Mouse (Mus musculus) ES-Bruce4 (cell line): ENCODE measurements around the gene Unc5b. TPM values are rescaled to one million over a fixed set of nuclear protein-coding genes. Genes with fewer than 3 reads are reported as not detected.

Experiments used
- H3K27ac ChIP-seq: 2 replicates; pipeline ENCODE4 v1.5.1; 2012; ENCODE audit warnings: low read length, inconsistent platforms; ENCODE audit not compliant: insufficient read depth
- H3K27me3 ChIP-seq: 2 replicates; pipeline ENCODE4 v1.6.1; 2012; ENCODE audit warnings: mild to moderate bottlenecking, low read length, inconsistent platforms; ENCODE audit not compliant: control insufficient read depth, poor library complexity, insufficient read depth, severe bottlenecking
- H3K36me3 ChIP-seq: 2 replicates; pipeline ENCODE4 v1.6.1; 2012; ENCODE audit warnings: inconsistent platforms, mild to moderate bottlenecking, low read length, moderate library complexity; ENCODE audit not compliant: control insufficient read depth, poor library complexity, insufficient read depth, severe bottlenecking
- H3K4me1 ChIP-seq: one replicate; pipeline ENCODE4 v1.8.1; 2011; ENCODE audit warnings: low read length; ENCODE audit not compliant: control insufficient read depth, insufficient read depth
- H3K4me3 ChIP-seq: 2 replicates; pipeline ENCODE4 v1.5.1; 2011; ENCODE audit warnings: low read depth, mild to moderate bottlenecking, low read length
- H3K9ac ChIP-seq: 2 replicates; pipeline ENCODE4 v1.6.1; 2012; ENCODE audit warnings: low read depth, mild to moderate bottlenecking, inconsistent platforms; ENCODE audit not compliant: poor library complexity, severe bottlenecking
- H3K9me3 ChIP-seq: replicated peaks from 2 replicates; pipeline ENCODE4 v1.6.1; 2012; ENCODE audit warnings: mild to moderate bottlenecking, low read length, inconsistent platforms; ENCODE audit not compliant: control insufficient read depth, poor library complexity, insufficient read depth, severe bottlenecking
- CTCF ChIP-seq: IDR thresholded peaks from one replicate; pipeline ENCODE4 v1.8.1; 2011; ENCODE audit warnings: low read depth, low read length
- EP300 ChIP-seq: IDR thresholded peaks from 2 replicates; pipeline ENCODE4 v1.6.1; 2011; ENCODE audit warnings: low read depth, low read length; ENCODE audit not compliant: insufficient read depth
- POLR2A ChIP-seq: IDR thresholded peaks from one replicate; pipeline ENCODE4 v1.8.1; 2011; ENCODE audit warnings: low read length; ENCODE audit not compliant: insufficient read depth
- polyA plus RNA-seq: library from polyadenylated mRNA; stranded (reverse); fragments of >200 nt; gene quantifications from 2 replicates; pipeline ENCODE4 v1.2.4, GENCODE M21; 2011; ENCODE audit warnings: low read depth; ENCODE audit not compliant: missing spikeins, insufficient read depth, insufficient read length

The Unc5b gene
- polyA plus RNA-seq, 1 experiment = 36.7 TPM

GRCm38 (mm10) chr10:60805436-60806206 is 25.8 kb downstream of the Unc5b start:
- no peaks in the 10 kb centered on the region for H3K36me3 ChIP-seq
- no peaks in the 10 kb centered on the region for H3K9me3 ChIP-seq
- TF ChIP-seq POLR2A (no peak), CTCF (no peak), EP300 (no peak)
- no peaks in the 10 kb centered on the region for H3K27me3 ChIP-seq
- H3K9ac ChIP-seq = no peak overlapping the region
- H3K4me1 ChIP-seq = peaks cover 4% of the 10 kb centered on the region
- H3K27ac ChIP-seq = no peak overlapping the region
- H3K4me3 ChIP-seq = no peak overlapping the region

GRCm38 (mm10) chr10:60804865-60805264 is 26.5 kb downstream of the Unc5b start:
- Histone ChIP-seq H3K4me1 (peaks cover 4% of the 10 kb centered on the region), H3K9me3 (no peaks in the 10 kb centered on the region), H3K4me3 (no peak overlapping the region), H3K27ac (no peak overlapping the region), H3K36me3 (no peaks in the 10 kb centered on the region), H3K9ac (no peak overlapping the region), H3K27me3 (no peaks in the 10 kb centered on the region)
- TF ChIP-seq CTCF = no peak
- no peak for TF ChIP-seq POLR2A
- no peak for TF ChIP-seq EP300

- Histone ChIP-seq H3K27ac (no peak overlapping the region), H3K36me3 (no peaks in the 10 kb centered on the region), H3K9me3 (no peaks in the 10 kb centered on the region), H3K27me3 (no peaks in the 10 kb centered on the region), H3K9ac (no peak overlapping the region), H3K4me3 (no peak overlapping the region), H3K4me1 (peaks cover 6% of the 10 kb centered on the region)
- TF ChIP-seq CTCF = no peak
- no peak for TF ChIP-seq POLR2A
- TF ChIP-seq EP300 = no peak
Observed at GRCm38 (mm10) chr10:60803971-60804370, 27.4 kb downstream of the Unc5b start.

- H3K9ac ChIP-seq = no peak overlapping the region
- no peaks in the 10 kb centered on the region for H3K27me3 ChIP-seq
- no peak overlapping the region for H3K27ac ChIP-seq
- no peaks in the 10 kb centered on the region for H3K9me3 ChIP-seq
- H3K4me3 ChIP-seq = no peak overlapping the region
- peaks cover 6% of the 10 kb centered on the region for H3K4me1 ChIP-seq
- no peaks in the 10 kb centered on the region for H3K36me3 ChIP-seq
- TF ChIP-seq CTCF (no peak), EP300 (no peak), POLR2A (no peak)
Observed at GRCm38 (mm10) chr10:60801898-60802412, 29.4 kb downstream of the Unc5b start.

GRCm38 (mm10) chr10:60801168-60801897 is 30.0 kb downstream of the Unc5b start:
- Histone ChIP-seq H3K27ac (no peak overlapping the region), H3K36me3 (no peaks in the 10 kb centered on the region), H3K9me3 (no peaks in the 10 kb centered on the region), H3K27me3 (no peaks in the 10 kb centered on the region), H3K4me1 (peaks cover 6% of the 10 kb centered on the region), H3K4me3 (no peak overlapping the region), H3K9ac (no peak overlapping the region)
- TF ChIP-seq CTCF (no peak), POLR2A (no peak), EP300 (no peak)
